Mouse (Mus musculus) forebrain, embryonic 15.5 days (tissue): ENCODE data around the gene Agr3. TPM values are rescaled to one million over a fixed set of nuclear protein-coding genes. Genes with fewer than 3 reads are reported as not detected.

Experiments
- ATAC-seq: fragments of 200-750 bp; cut with Nextera tagmentation; replicated peaks from 2 replicates; pipeline ENCODE4 v1.8.0; 2017; ENCODE audit warnings: mild to moderate bottlenecking, moderate TSS enrichment, moderate library complexity
- H3K27ac ChIP-seq: fragments of 300-500 bp; sonication (generic); replicated peaks from 2 replicates; pipeline ENCODE4 v1.5.1; 2015; ENCODE audit warnings: mild to moderate bottlenecking, inconsistent platforms
- H3K27me3 ChIP-seq: fragments of 300-500 bp; sonication (generic); 2 replicates; pipeline ENCODE4 v1.6.1; 2015; ENCODE audit warnings: inconsistent platforms
- H3K36me3 ChIP-seq: fragments of 300-500 bp; sonication (generic); 2 replicates; pipeline ENCODE4 v1.6.1; 2015; ENCODE audit warnings: mild to moderate bottlenecking, inconsistent platforms
- H3K4me1 ChIP-seq: fragments of 300-500 bp; sonication (generic); 2 replicates; pipeline ENCODE4 v1.6.1; 2015; ENCODE audit warnings: inconsistent platforms
- H3K4me2 ChIP-seq: fragments of 300-500 bp; sonication (generic); replicated peaks from 2 replicates; pipeline ENCODE4 v1.6.1; 2015; ENCODE audit warnings: mild to moderate bottlenecking, inconsistent platforms
- H3K4me3 ChIP-seq: fragments of 300-500 bp; sonication (generic); 2 replicates; pipeline ENCODE4 v1.5.1; 2015; ENCODE audit warnings: mild to moderate bottlenecking, inconsistent platforms
- H3K9ac ChIP-seq: fragments of 300-500 bp; sonication (generic); replicated peaks from 2 replicates; pipeline ENCODE4 v1.6.1; 2015; ENCODE audit warnings: mild to moderate bottlenecking, inconsistent platforms
- H3K9me3 ChIP-seq: fragments of 300-500 bp; sonication (generic); 2 replicates; pipeline ENCODE4 v1.6.1; 2016; ENCODE audit warnings: inconsistent platforms
- WGBS: fragments of 180-500 bp; shearing (Covaris S2); methylation state at CpG from one replicate; pipeline ENCODE4 v1.1.7; 2015; ENCODE audit warnings: mixed read lengths; 5-methylcytosine and 5-hydroxymethylcytosine counted together
- polyA plus RNA-seq: library from polyadenylated mRNA; unstranded; fragments of >200 nt; fragmentation: Nextera tagmentation; extraction: Ambion mirVana; gene quantifications from 2 replicates; pipeline ENCODE4 v1.2.1, GENCODE M21; 2015

Agr3 gene
- not detected in 2 replicates for polyA plus RNA-seq

- Histone ChIP-seq H3K4me1 (no peaks in the 10 kb centered on the region), H3K9ac (no peak within 1 kb of the TSS), H3K27ac (no peak within 1 kb of the TSS), H3K27me3 (no peaks in the 10 kb centered on the region), H3K9me3 (no peaks in the 10 kb centered on the region), H3K36me3 (no peaks in the 10 kb centered on the region), H3K4me3 (no peak within 1 kb of the TSS), H3K4me2 (no peak within 1 kb of the TSS)
- WGBS = 83% methylated on average over 9 of the region's 9 CpGs
- no peak for ATAC-seq
These were observed at the start of gene Agr3 for GRCm38 (mm10) chr12:35925402-35925801. Gene Agr3 (plus strand): TSS chr12:35925620.

DNA sequence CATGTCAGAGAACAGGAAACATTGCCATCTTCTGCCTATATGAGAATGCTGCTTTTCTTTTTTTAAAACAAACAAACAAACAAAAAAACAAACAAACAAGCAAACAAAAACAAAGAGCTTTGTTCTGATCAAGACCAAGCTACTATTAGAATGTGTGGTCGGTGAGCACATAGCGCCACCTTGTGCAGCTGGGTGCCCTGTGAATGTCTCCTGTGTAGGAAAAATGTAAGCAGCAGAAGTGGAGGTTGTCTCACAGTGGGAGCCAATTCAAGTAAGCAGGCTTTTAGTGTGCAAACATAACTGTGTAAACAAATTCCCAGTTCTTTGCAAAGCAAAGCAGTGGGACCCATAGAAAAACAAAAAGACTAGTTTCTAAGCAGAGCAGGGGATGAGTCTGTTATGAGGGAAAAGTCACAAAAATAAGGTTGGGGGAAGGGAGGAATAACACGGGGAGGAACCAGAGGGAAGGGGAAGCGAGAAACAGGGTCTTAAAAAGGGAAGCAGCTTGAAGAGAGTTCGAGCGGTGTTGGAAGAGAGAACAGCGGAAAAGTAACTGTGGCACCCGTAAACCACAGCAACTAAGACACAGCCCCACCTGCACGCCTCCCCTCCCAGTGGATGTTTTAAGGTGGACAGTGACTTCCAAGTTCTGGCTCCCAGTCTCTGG is 40.4 kb upstream of the Agr3 start:
- 56% methylated on average over 9 of the region's 9 CpGs for WGBS

GRCm38 (mm10) chr12:35889383-35889782 is 36.0 kb upstream of the Agr3 start:
- no peaks in the 10 kb centered on the region for H3K27me3 ChIP-seq
- ATAC-seq = no peak; the same call in 1 of the 2 replicates
- WGBS = 67% methylated on average over 2 of the region's 2 CpGs
- no peak overlapping the region for H3K4me2 ChIP-seq
- no peak overlapping the region for H3K27ac ChIP-seq
- no peak overlapping the region for H3K9ac ChIP-seq
- no peaks in the 10 kb centered on the region for H3K36me3 ChIP-seq
- H3K4me3 ChIP-seq = no peak overlapping the region
- no peaks in the 10 kb centered on the region for H3K9me3 ChIP-seq
- H3K4me1 ChIP-seq = no peaks in the 10 kb centered on the region

More for the DNA sequence above, 40.4 kb upstream of the Agr3 start:
- no peak overlapping the region for H3K9ac ChIP-seq
- ATAC-seq = no peak
- H3K9me3 ChIP-seq = no peaks in the 10 kb centered on the region
- no peak overlapping the region for H3K4me3 ChIP-seq
- H3K4me2 ChIP-seq = no peak overlapping the region
- no peaks in the 10 kb centered on the region for H3K4me1 ChIP-seq
- no peaks in the 10 kb centered on the region for H3K27me3 ChIP-seq
- H3K27ac ChIP-seq = no peak overlapping the region
- no peaks in the 10 kb centered on the region for H3K36me3 ChIP-seq

DNA sequence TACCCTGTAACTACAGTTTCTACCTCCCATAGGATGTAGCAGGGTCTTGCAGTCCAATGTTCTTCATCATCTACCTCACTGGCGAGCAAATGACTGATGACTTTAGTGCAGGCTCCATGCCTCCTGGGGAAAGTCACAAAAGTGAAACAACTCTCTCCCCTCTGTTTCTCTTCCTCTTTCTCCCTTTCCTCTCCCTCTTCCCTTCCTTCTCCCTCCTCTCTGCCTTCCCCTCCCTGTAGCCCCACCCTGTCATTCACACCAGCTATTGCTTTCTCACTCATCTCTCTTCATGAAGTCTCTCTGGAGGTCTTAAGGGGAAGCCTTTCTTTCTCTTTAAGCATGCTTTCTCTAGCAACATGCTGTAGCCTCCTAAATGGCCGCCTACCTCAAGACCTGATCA is 34.7 kb upstream of the Agr3 start:
- no peak overlapping the region for H3K27ac ChIP-seq
- H3K36me3 ChIP-seq = no peaks in the 10 kb centered on the region
- 76% methylated on average over 2 of the region's 2 CpGs for WGBS
- no peak overlapping the region for H3K4me3 ChIP-seq
- no peaks in the 10 kb centered on the region for H3K9me3 ChIP-seq
- H3K4me1 ChIP-seq = no peaks in the 10 kb centered on the region
- H3K27me3 ChIP-seq = no peaks in the 10 kb centered on the region
- no peak for ATAC-seq
- H3K9ac ChIP-seq = no peak overlapping the region
- H3K4me2 ChIP-seq = no peak overlapping the region

DNA sequence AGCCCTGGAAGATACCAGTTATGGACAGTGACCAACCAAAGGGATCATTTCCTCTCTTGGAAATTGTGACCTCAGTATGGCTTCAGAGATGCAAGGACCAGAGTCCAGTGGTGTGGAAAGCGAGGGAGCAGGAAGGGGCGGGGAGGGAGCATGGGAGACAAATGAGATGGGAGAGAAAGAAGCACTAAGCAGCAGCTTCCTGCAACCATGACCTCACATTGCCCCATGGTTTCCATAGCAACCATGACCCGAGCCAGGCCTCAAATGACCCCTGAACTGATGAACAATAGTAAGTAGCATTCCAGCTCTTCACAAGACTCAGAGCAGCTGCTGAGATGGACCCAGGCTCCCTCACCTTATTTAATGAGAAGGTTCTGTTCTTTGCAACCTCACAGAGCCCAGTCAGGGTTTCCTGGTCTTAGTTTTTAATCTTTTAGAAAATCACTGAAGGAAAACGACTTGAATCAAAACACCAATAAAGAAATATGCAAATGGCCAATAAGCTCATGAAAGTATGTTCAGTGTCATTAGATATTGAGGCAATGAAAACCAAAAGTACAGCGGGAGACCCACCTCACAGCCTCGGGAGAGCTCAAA is 31.0 kb upstream of the Agr3 start:
- Histone ChIP-seq H3K9ac (no peak overlapping the region), H3K4me3 (no peak overlapping the region), H3K4me1 (peaks cover 5% of the 10 kb centered on the region; the same call in 1 of the 2 replicates), H3K27ac (no peak overlapping the region), H3K36me3 (no peaks in the 10 kb centered on the region), H3K9me3 (no peaks in the 10 kb centered on the region), H3K27me3 (no peaks in the 10 kb centered on the region), H3K4me2 (no peak overlapping the region)
- WGBS = 7% methylated on average over 6 of the region's 6 CpGs
- ATAC-seq = no peak

DNA sequence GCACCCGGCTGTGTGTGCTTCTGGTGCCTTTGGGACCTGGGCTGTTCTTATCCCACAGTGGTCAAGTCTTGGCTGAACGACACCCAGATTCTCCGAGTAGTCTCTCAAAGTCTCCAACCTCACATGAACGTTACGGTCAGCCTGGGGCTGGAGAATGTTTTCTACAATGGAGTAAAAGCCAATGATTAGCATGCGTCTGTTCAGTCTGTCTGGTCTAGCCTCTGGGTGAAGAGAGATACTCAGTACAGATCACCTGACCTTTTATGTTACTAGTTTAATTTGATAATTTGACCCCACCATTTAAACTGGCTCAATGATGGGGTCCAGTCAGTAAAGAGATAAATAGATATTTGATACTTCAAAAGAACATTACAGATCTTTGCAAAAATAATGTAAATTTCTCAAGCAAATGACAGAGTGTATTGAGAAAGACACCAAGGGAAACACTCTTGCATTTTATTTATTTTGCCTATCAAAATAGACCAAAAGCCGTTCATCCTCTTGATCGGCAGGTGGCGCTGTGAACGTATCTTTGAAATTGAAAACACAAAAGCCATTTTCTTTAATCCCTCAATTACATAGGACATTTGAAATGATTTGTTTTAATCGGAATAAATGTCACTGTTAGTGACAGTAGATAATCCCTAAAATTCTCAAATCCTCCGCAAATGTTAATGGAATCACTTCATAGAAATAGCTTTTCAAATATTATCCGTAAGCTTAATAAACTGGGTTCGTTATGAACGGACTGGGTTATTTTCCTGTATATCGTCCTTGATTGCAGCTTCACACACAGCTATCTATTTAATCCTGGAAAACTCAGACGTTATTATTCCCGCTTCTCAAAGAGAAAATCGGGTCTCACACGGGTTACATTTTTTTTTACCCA is 29.3 kb upstream of the Agr3 start:
- Histone ChIP-seq H3K36me3 (no peaks in the 10 kb centered on the region), H3K4me1 (peaks cover 5% of the 10 kb centered on the region; the same call in 1 of the 2 replicates), H3K9ac (peak overlapping the region; percentile 48), H3K4me2 (peak overlapping the region; percentile 49), H3K27me3 (no peaks in the 10 kb centered on the region), H3K9me3 (no peaks in the 10 kb centered on the region), H3K4me3 (peak overlapping the region; percentile 39), H3K27ac (peak overlapping the region; percentile 60)
- 17% methylated on average over 20 of the region's 20 CpGs for WGBS
- peak; percentile 53 for ATAC-seq

DNA sequence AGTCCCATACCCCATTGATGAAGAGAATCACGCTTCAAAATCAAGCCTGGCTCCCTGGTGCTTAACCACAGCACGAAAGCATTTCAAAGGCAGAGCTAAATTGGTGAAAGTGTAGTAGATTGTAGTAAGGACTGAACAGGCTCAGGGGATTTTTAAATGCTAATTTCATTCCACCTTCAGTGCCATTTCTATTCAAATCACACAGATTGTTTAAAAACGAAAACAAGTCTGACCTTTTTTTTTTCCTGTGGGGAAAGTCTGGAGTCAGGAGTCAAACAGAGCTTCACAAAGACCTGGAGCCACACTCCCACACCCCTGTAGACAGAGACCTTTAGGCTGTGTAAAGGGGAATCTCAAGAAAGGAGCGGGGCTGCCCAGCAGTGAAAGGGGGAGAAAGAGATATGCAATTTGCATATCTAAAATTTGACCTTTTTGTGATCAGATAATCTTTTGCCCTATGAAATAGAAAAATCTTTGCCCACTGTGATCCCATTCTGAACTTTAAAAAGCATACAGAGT is 28.6 kb upstream of the Agr3 start:
- peak; percentile 68 for ATAC-seq

GRCm38 (mm10) chr12:35910632-35911031 is 14.8 kb upstream of the Agr3 start:
- Histone ChIP-seq H3K4me3 (no peak overlapping the region), H3K36me3 (no peaks in the 10 kb centered on the region), H3K4me1 (no peaks in the 10 kb centered on the region), H3K9ac (no peak overlapping the region), H3K4me2 (no peak overlapping the region), H3K27me3 (no peaks in the 10 kb centered on the region), H3K27ac (no peak overlapping the region), H3K9me3 (no peaks in the 10 kb centered on the region)
- ATAC-seq = no peak
- WGBS = 84% methylated on average over 1 of the region's 1 CpGs

More for the DNA sequence above, 28.6 kb upstream of the Agr3 start:
- Histone ChIP-seq H3K9ac (peak overlapping the region; percentile 48), H3K4me1 (peaks cover 5% of the 10 kb centered on the region; the same call in 1 of the 2 replicates), H3K27ac (peak overlapping the region; percentile 60), H3K4me2 (peak overlapping the region; percentile 49), H3K4me3 (peak overlapping the region; percentile 39), H3K9me3 (no peaks in the 10 kb centered on the region), H3K36me3 (no peaks in the 10 kb centered on the region), H3K27me3 (no peaks in the 10 kb centered on the region)
- 3% methylated on average over 4 of the region's 4 CpGs for WGBS

GRCm38 (mm10) chr12:35915813-35916212 is 9.6 kb upstream of the Agr3 start:
- H3K4me2 ChIP-seq = no peak overlapping the region
- H3K9me3 ChIP-seq = no peaks in the 10 kb centered on the region
- H3K4me1 ChIP-seq = no peaks in the 10 kb centered on the region
- no peak overlapping the region for H3K4me3 ChIP-seq
- no peaks in the 10 kb centered on the region for H3K36me3 ChIP-seq
- H3K9ac ChIP-seq = no peak overlapping the region
- H3K27ac ChIP-seq = no peak overlapping the region
- no peaks in the 10 kb centered on the region for H3K27me3 ChIP-seq
- no peak for ATAC-seq

GRCm38 (mm10) chr12:35916467-35916866 is 9.0 kb upstream of the Agr3 start:
- Histone ChIP-seq H3K4me1 (no peaks in the 10 kb centered on the region), H3K9ac (no peak overlapping the region), H3K36me3 (no peaks in the 10 kb centered on the region), H3K27me3 (no peaks in the 10 kb centered on the region), H3K9me3 (no peaks in the 10 kb centered on the region), H3K4me3 (no peak overlapping the region), H3K27ac (no peak overlapping the region), H3K4me2 (no peak overlapping the region)
- WGBS = 21% methylated on average over 1 of the region's 1 CpGs
- no peak for ATAC-seq

DNA sequence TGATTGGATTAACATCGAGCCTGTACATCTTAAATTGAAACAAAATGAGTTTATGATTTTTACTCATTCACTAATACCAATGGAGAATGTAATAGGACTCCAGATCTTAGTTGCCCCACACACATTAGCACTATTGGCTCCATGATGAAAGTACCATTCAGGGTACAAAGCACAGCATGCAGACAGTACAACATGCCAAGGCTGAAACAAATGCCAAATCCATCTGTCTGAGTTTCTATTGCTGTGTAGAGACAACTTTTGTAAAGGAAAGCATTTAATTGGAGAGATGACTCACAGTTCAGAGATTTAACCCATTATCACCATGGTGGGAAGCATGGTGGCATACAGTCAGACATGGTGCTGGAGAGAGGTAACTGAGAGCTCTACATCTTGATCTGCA is 7.4 kb upstream of the Agr3 start:
- Histone ChIP-seq H3K4me1 (no peaks in the 10 kb centered on the region), H3K27me3 (no peaks in the 10 kb centered on the region), H3K4me2 (no peak overlapping the region), H3K9me3 (no peaks in the 10 kb centered on the region), H3K36me3 (no peaks in the 10 kb centered on the region), H3K4me3 (no peak overlapping the region), H3K27ac (peak overlapping the region; percentile 21; the same call in 1 of the 2 replicates), H3K9ac (no peak overlapping the region)
- 63% methylated on average over 1 of the region's 1 CpGs for WGBS
- ATAC-seq = peak; percentile 94

DNA sequence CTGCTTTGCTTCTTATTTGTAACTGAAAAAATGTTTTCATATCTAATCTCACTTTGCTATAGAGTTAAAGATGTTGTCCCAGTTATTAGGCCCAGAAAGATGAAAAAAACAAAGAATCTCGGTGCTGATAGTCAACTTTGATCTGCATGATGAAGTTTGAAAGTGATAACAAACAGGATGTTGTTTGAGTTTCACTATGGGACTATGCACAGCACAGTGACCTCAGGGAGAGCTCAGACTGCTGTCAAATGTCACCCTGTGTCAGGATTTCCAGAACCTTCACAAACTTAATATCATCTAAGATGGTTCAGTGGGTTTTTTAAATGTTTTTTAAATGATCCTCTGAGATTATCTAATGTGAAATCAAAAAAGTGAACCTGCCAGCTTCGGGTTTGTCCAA is 2.4 kb downstream of the Agr3 start:
- ATAC-seq = no peak
- no peaks in the 10 kb centered on the region for H3K36me3 ChIP-seq
- 78% methylated on average over 2 of the region's 2 CpGs for WGBS

More for the DNA sequence above, 2.4 kb downstream of the Agr3 start:
- Histone ChIP-seq H3K4me1 (no peaks in the 10 kb centered on the region), H3K9me3 (no peaks in the 10 kb centered on the region), H3K27me3 (no peaks in the 10 kb centered on the region), H3K9ac (no peak overlapping the region), H3K4me3 (no peak overlapping the region), H3K4me2 (no peak overlapping the region), H3K27ac (no peak overlapping the region)
